33 mouse cellular contexts compared by ENCODE assay signal in the genomic region with DNA sequence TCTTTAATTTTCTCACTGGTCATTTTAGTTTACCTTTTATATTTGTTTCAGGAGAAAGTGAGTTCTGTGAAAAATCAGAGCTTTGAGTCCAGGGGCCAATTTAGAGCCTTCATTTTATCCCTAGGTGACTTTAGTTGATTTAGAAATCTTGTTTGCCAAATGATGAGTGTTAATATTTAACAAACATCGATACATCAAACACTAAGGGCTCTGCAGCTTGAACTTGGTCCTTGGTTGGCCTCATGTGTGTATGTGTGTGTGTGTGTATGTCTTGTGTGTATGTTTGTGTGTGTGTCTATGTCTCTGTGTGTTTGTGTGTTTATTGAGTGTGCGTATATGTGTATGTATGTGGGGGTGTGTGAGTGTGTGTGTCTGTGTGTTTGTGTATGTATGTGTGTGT. TPM values are rescaled to one million over a fixed set of nuclear protein-coding genes. Genes with fewer than 3 reads are reported as not detected.
"Had no signal": no experiment of that assay in that cellular context is flagged by ENCODE, and none has a peak within 500 bp of the region (broad histone marks: within the 10 kb centered on the region; RNA-seq: fewer than 3 reads in every experiment).

No protein-coding gene starts in this region.

- DNase-seq: left cerebral cortex, postnatal 4 days; liver, embryonic 13.5 days; lung, adult 18-20 months; lung, adult 2 months; lung, embryonic 14.5 days; lung, postnatal 10 days; lung, postnatal 14 days; lung, postnatal 36 days; lung, postnatal 4 days; midbrain, embryonic 14.5 days had no signal

- H3K27ac ChIP-seq: left cerebral cortex, adult 2 months; limb, embryonic 10.5 days; limb, embryonic 12.5 days; limb, embryonic 13.5 days; limb, embryonic 15.5 days; liver, embryonic 12.5 days; liver, embryonic 13.5 days; liver, embryonic 14.5 days; liver, embryonic 15.5 days; lung, embryonic 15.5 days; macrophage; midbrain, embryonic 10.5 days; midbrain, embryonic 12.5 days; midbrain, embryonic 13.5 days; midbrain, embryonic 15.5 days; neural tube, embryonic 12.5 days had no signal

- H3K4me3 ChIP-seq: left cerebral cortex, adult 2 months; limb, embryonic 10.5 days; limb, embryonic 12.5 days; limb, embryonic 13.5 days; limb, embryonic 15.5 days; liver, embryonic 12.5 days; liver, embryonic 13.5 days; liver, embryonic 15.5 days; lung, embryonic 15.5 days; megakaryocyte, embryonic 14.5 days; midbrain, embryonic 10.5 days; midbrain, embryonic 12.5 days; midbrain, embryonic 13.5 days; midbrain, embryonic 15.5 days; myocyte; neural tube, embryonic 12.5 days had no signal

- ATAC-seq: liver, embryonic 12.5 days; lung, postnatal 0 days; midbrain, embryonic 13.5 days; midbrain, embryonic 15.5 days; midbrain, embryonic 16.5 days had no signal

- H3K36me3 ChIP-seq: limb, embryonic 10.5 days; limb, embryonic 12.5 days; limb, embryonic 13.5 days; limb, embryonic 15.5 days; liver, embryonic 12.5 days; liver, embryonic 13.5 days; liver, embryonic 15.5 days; lung, embryonic 15.5 days; midbrain, embryonic 10.5 days; midbrain, embryonic 12.5 days; midbrain, embryonic 13.5 days; midbrain, embryonic 15.5 days; neural tube, embryonic 12.5 days had no signal

- H3K4me2 ChIP-seq: limb, embryonic 12.5 days; limb, embryonic 13.5 days; limb, embryonic 15.5 days; liver, embryonic 12.5 days; liver, embryonic 13.5 days; liver, embryonic 15.5 days; lung, embryonic 14.5 days; lung, embryonic 15.5 days; midbrain, embryonic 11.5 days; midbrain, embryonic 12.5 days; midbrain, embryonic 13.5 days; midbrain, embryonic 15.5 days; neural tube, embryonic 12.5 days had no signal

- H3K9ac ChIP-seq: limb, embryonic 12.5 days; limb, embryonic 13.5 days; limb, embryonic 15.5 days; liver, embryonic 12.5 days; liver, embryonic 13.5 days; liver, embryonic 14.5 days; liver, embryonic 15.5 days; lung, embryonic 14.5 days; lung, embryonic 15.5 days; midbrain, embryonic 12.5 days; midbrain, embryonic 13.5 days; midbrain, embryonic 15.5 days; neural tube, embryonic 12.5 days had no signal

- H3K9me3 ChIP-seq: limb, embryonic 10.5 days; limb, embryonic 12.5 days; limb, embryonic 13.5 days; limb, embryonic 15.5 days; liver, embryonic 12.5 days; liver, embryonic 13.5 days; liver, embryonic 15.5 days; lung, embryonic 15.5 days; midbrain, embryonic 10.5 days; midbrain, embryonic 12.5 days; midbrain, embryonic 13.5 days; midbrain, embryonic 15.5 days; neural tube, embryonic 12.5 days had no signal

- H3K27me3 ChIP-seq: liver, embryonic 13.5 days; liver, embryonic 15.5 days; lung, embryonic 15.5 days; midbrain, embryonic 15.5 days; neural tube, embryonic 12.5 days had no signal

RNA-seq across cellular contexts. Expression of a gene that starts 7.9 kb away (rescaled TPM):
- total RNA-seq: monocyte, adult 5-6 weeks had no signal
- polyA plus RNA-seq: limb, embryonic 11.5 days; lung, embryonic 14.5 days; midbrain, embryonic 10.5 days; midbrain, embryonic 11.5 days; midbrain, embryonic 12.5 days; midbrain, embryonic 13.5 days; neural tube, embryonic 11.5 days; neural tube, embryonic 12.5 days had no signal
